Mouse (Mus musculus) heart, embryonic 12.5 days (tissue): ENCODE measurements around the gene Gm26938. TPM values are rescaled to one million over a fixed set of nuclear protein-coding genes. Genes with fewer than 3 reads are reported as not detected.

ENCODE experiments used
- ATAC-seq: fragments of 200-750 bp; cut with Nextera tagmentation; 2 replicates; pipeline ENCODE4 v1.8.0; 2017; ENCODE audit warnings: moderate TSS enrichment, moderate library complexity; ENCODE audit not compliant: insufficient number of reproducible peaks, low FRiP score
- H3K27ac ChIP-seq: fragments of 300-500 bp; sonication (generic); 2 replicates; pipeline ENCODE4 v1.5.1; 2016; ENCODE audit warnings: mild to moderate bottlenecking, moderate library complexity; ENCODE audit not compliant: poor library complexity, severe bottlenecking
- H3K27me3 ChIP-seq: fragments of 300-500 bp; sonication (generic); replicated peaks from 2 replicates; pipeline ENCODE4 v1.6.1; 2016; ENCODE audit warnings: mild to moderate bottlenecking, moderate library complexity
- H3K36me3 ChIP-seq: fragments of 300-500 bp; sonication (generic); 2 replicates; pipeline ENCODE4 v1.6.1; 2016; ENCODE audit warnings: mild to moderate bottlenecking, moderate library complexity
- H3K4me1 ChIP-seq: fragments of 300-500 bp; sonication (generic); replicated peaks from 2 replicates; pipeline ENCODE4 v1.6.1; 2016; ENCODE audit warnings: mild to moderate bottlenecking
- H3K4me2 ChIP-seq: fragments of 300-500 bp; sonication (generic); 2 replicates; pipeline ENCODE4 v1.6.1; 2016; ENCODE audit warnings: mild to moderate bottlenecking, moderate library complexity
- H3K4me3 ChIP-seq: fragments of 300-500 bp; sonication (generic); 2 replicates; pipeline ENCODE4 v1.5.1; 2016; ENCODE audit warnings: mild to moderate bottlenecking
- H3K9ac ChIP-seq: fragments of 300-500 bp; sonication (generic); 2 replicates; pipeline ENCODE4 v1.6.1; 2016; ENCODE audit warnings: mild to moderate bottlenecking, moderate library complexity
- H3K9me3 ChIP-seq: fragments of 300-500 bp; sonication (generic); replicated peaks from 2 replicates; pipeline ENCODE4 v1.6.1; 2016; ENCODE audit warnings: mild to moderate bottlenecking, moderate library complexity
- WGBS: fragments of 180-500 bp; shearing (Covaris S2); methylation state at CpG from one replicate; pipeline ENCODE4 v1.1.7; 2016; 5-methylcytosine and 5-hydroxymethylcytosine counted together
- microRNA-seq: library from miRNA; unstranded; fragments of <30 nt; microRNA quantifications from one replicate; pipeline ENCODE4, GENCODE M21; 2017
- polyA plus RNA-seq: library from polyadenylated mRNA; unstranded; fragments of >200 nt; fragmentation: Nextera tagmentation; extraction: Ambion mirVana; gene quantifications from 2 replicates; pipeline ENCODE4 v1.2.1, GENCODE M21; 2016

Gm26938 gene
- polyA plus RNA-seq, 1 experiment from 2014 or later, result not detected

DNA sequence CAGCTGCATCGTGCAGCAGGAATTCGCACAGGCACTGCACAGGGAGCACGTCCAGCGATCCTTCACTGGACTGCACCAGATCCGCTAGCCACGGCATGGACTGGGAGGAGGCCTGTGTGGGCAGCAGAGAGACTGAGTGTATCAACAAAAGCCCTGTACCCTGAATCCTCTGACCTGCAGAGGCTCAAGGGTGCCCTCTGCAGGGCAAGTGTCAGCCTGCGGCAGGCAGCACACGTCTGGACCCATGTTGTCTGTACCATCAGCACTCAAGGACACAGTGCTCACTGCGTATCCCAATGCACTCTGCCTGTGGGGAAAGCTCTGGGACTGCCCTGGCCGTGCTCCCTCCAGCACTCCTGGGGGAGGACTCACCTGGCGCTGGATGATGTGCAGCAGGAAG, 61.9 kb downstream of the Gm26938 start:
- WGBS, result 77% methylated on average over 11 of the region's 11 CpGs
- Histone ChIP-seq H3K9ac (no peak overlapping the region), H3K4me1 (no peaks in the 10 kb centered on the region), H3K27me3 (no peaks in the 10 kb centered on the region), H3K36me3 (peaks cover 100% of the 10 kb centered on the region), H3K9me3 (no peaks in the 10 kb centered on the region), H3K4me3 (no peak overlapping the region), H3K27ac (no peak overlapping the region), H3K4me2 (no peak overlapping the region)
- ATAC-seq, result no peak

DNA sequence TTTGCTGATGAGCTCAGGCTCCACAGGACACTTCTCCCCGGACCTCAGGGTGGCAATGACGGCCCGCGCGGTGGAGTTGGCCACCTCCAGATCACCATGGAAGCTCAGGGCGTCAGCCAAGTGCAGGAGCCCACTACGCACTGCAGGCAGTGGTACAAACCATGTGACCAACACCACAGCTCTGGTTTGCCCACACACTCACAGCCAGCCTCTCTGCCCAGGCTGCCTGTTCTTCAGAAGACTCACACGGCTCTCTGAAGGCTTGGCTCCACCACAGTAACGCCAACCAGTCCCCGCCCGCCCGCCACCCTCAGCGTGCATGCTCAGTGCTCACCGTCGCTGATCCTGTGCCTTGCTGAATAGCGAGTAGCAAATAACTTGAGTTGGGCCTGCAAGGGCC, 68.1 kb downstream of the Gm26938 start:
- H3K36me3 ChIP-seq, result peaks cover 98% of the 10 kb centered on the region
- H3K4me1 ChIP-seq, result no peaks in the 10 kb centered on the region
- no peak overlapping the region for H3K4me3 ChIP-seq
- WGBS, result 85% methylated on average over 16 of the region's 16 CpGs
- H3K9me3 ChIP-seq, result no peaks in the 10 kb centered on the region
- ATAC-seq, result no peak
- no peak overlapping the region for H3K4me2 ChIP-seq
- no peak overlapping the region for H3K27ac ChIP-seq
- no peaks in the 10 kb centered on the region for H3K27me3 ChIP-seq
- H3K9ac ChIP-seq, result no peak overlapping the region

Small RNAs within 50 kb of the gene (microRNA-seq; reads per million reads assigned to microRNA genes)
- gene Mir7037, result not detected

Other genes starting within 250 kb of the Gm26938 start
- 2.1 and 3.4 TPM in 2 replicates for gene Micall2, start 90.1 kb downstream of the Gm26938 start, polyA plus RNA-seq
- gene Ints1, start 50.7 kb downstream of the Gm26938 start, polyA plus RNA-seq, result 24.2 and 32.7 TPM in 2 replicates
- gene Mafk, start 34.9 kb downstream of the Gm26938 start, polyA plus RNA-seq, result 24.4 and 25.2 TPM in 2 replicates
- 0.41 and 0.42 TPM in 2 replicates for gene Tmem184a, start 6.5 kb downstream of the Gm26938 start, polyA plus RNA-seq
- gene Psmg3, start 478 bp upstream of the Gm26938 start, polyA plus RNA-seq, result 39.1 and 42.3 TPM in 2 replicates
- 0.05 and 0.22 TPM in 2 replicates for gene Elfn1, start 81.5 kb upstream of the Gm26938 start, polyA plus RNA-seq